Mouse (Mus musculus) layer of hippocampus, adult 11-12 months (tissue): ENCODE results near the gene Tmc2.

ENCODE experiments used
- DNase-seq: peaks from one replicate; pipeline ENCODE4 v3.0.0; 2022; ENCODE audit warnings: low spot score

Gene Tmc2

DNA sequence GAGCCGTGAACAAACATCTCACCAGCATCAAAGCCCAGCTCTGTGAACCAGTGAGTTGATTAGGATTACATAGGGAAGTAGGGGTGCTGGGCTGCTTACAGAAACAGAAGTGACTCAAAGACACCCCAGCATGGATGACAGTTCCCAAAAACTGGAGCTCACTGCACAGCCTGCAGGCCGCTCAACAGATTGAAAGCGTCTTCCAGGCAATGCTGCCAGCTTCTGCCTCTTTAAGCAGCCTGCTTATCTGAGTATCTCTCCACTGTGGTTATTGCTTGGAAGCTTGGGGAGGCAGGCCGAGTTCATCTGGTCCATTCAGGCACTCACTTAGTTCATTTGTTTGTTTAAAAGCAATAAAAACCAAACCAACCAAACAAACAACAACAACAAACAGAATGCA is 61.8 kb downstream of the Tmc2 start:
- no peak for DNase-seq

- DNase-seq: no peak
Measured at GRCm38 (mm10) chr2:130260822-130261221, 65.8 kb downstream of the Tmc2 start.

- DNase-seq: no peak
Measured at GRCm38 (mm10) chr2:130261914-130262313, 66.9 kb downstream of the Tmc2 start.

DNA sequence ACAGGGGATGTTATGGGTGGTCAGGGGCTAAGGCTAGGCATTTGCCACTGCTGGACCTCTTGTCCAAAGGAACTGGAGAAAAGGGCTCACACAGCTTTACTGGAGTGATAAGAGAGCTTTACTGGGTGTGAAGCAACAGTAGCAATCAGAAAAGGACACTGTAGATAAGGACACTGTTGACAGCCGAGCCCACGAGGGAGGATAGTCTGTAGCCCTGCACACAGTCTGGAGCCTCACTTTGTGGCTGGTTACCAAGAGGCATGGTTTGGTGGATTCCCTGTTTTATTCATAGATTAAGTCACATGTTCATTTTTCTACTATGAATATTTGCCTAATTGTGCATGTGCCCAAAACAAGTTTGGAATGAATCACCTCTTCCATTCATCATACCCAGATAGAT is 67.4 kb downstream of the Tmc2 start:
- DNase-seq: no peak

DNA sequence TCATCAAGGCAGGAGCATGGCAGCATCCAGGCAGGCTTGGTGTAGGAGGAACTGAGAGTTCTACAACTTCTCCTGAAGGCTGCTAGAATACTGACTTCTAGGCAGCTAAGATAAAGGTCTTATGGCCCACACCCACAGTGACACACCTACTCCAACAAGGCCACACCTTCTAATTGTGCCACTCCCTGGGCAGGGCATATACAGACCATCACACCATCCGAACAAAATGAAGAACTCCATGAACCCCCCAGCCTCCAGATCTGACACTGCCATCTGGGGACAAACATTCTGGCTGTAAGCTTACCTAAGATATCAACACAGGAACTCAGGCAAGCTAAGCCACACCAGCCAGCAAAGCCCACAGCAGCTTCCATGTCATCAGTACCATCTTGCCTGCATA is 70.5 kb downstream of the Tmc2 start:
- no peak for DNase-seq

DNA sequence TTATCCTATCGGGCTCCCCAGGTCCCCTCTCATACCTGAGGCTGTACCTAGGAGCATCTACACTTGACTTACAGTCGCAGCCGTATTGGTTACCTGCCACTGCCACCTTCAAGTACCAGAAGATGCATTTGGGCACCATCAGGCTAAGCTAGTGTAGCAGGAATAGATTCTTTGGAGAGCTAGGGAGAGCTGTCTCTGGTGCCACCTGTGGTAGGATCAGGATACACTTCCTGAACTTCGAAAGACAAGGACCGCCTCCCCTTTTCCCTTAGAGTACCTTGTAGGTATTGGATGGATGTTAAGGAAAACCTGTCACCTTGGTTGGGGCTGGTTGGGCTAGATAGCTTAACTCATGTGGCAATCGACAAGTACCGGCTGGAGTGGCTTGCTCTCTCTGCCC is 73.1 kb downstream of the Tmc2 start:
- no peak for DNase-seq

DNA sequence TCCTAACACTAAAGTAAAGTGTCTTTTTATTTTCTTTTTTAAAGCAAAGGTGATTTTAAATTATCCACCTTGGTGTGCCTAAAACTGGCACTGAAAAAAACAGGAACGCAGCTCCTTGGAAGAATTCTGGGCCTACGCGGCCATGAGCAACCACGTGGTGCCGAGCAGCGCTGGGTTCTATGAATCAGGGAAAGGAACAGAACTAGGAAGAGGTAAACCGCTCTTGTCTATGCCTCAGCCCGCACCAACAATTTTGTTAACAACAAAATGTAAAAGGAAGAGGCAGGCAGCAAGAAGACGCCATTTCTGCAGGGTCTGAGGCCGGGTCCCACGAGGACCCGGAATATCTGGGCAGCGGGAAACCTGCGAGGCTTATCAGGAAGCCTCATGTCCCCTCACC is 78.7 kb downstream of the Tmc2 start:
- no peak for DNase-seq

GRCm38 (mm10) chr2:130274149-130274861 is 79.3 kb downstream of the Tmc2 start, which contains the start of gene Nop56:
TSS of gene Nop56 (plus strand) at chr2:130274430.
- DNase-seq: peak; percentile 100

DNA sequence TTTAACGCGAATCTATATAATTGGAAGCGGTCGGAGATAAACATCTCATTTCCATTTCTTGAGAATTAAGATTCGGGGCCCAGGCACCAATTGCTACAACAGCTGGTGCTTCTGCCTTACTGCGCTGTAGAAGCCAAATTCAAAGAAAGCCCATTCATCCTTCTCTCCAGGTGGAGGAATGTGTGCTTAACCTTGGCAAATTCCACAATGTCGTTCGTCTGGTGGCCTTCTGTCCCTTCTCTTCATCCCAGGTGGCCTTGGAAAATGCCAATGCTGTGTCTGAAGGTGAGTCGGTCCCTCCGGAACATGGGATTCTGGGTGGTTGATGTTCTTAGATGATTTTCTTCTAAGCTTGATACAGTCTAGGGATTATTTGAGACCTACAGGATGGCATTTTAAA is 79.9 kb downstream of the Tmc2 start:
- no peak for DNase-seq

- peak; percentile 58 for DNase-seq
Measured at GRCm38 (mm10) chr2:130275649-130276048, 80.7 kb downstream of the Tmc2 start.

- no peak for DNase-seq
Measured at GRCm38 (mm10) chr2:130279600-130280091, 84.7 kb downstream of the Tmc2 start.

- DNase-seq: peak; percentile 27
Measured at GRCm38 (mm10) chr2:130280224-130280623, 85.2 kb downstream of the Tmc2 start.

DNA sequence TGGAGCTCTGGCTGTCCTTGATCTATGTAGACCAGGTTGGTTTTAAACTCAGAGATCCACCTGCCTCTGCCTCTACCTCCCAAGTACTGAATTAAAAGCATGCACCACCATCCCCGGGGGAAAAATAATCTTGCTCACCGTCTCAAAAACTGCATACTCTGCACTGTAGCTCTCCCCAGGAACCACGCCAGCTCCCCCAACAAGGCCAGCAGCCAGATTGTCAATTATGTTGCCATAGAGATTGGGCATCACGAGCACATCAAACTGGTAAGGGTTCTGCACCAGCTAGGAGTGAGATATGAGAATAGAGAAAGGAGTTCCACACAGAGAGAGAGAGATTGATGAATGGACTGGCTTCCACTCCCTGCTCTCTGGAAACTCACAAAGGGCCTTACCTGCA is 85.8 kb downstream of the Tmc2 start:
- peak; percentile 54 for DNase-seq

GRCm38 (mm10) chr2:130283854-130284654 is 89.1 kb downstream of the Tmc2 start, which contains the start of gene Idh3b:
TSS of gene Idh3b (minus strand) at chr2:130284547.
- DNase-seq: peak; percentile 88

DNA sequence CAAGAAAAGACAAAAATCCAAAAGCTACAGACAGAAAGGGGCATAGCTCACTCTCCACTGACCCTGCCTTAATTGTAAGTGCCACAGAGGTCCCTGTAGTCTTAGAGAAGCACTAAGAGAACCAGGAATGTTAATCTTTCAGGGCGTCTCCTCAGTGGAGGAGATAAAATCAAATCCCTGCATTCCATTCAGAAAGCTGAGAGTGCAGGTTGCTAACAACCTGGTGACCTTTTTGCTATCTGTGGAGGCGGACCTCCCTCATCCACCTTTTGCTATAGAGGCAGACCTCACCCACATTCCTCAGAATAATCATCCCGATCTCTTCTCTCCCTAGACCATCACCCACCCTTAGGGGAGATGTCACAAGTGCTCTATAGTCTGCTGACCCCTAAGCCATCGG is 94.1 kb downstream of the Tmc2 start:
- DNase-seq: no peak

DNA sequence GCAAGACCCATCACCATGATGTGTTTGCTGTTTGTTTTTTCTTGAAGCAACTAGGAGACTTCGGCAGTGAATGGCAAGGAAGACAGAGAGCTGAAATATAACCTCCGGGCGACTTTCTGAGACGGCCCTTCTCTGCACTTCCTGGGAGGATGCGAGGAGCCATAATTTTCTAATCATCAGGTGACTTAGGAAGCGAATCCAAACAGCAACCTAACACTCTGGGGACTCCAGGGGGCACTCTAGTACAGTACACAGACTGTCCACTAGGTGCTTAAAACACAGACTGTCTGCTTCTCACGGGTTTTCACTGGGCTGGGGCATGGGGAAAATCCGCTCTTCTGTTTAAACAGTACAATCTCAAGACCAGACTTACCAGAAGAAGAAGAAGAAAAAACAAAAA is 96.4 kb downstream of the Tmc2 start:
- peak; percentile 87 for DNase-seq

GRCm38 (mm10) chr2:130293009-130293408 is 98.0 kb downstream of the Tmc2 start:
- DNase-seq: no peak

DNA sequence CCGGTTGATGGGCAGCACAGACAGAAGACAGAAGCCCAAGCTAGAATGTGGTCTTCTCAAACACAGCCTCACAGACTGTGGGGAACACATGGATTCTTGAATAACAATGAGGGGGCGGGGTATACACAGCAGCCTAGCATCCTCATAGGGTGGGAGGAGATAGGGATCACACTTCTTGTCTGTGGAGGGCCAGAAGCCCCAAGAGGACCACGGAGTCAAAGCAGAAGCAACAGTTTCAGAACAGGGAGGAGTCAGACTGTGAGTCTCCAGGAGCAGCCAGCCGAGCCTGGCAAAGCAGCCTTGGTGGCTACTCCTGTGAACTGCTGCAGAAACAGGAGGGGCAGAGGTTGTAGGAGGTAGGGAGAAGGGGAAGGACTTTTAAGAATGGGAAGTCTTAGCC is 98.5 kb downstream of the Tmc2 start:
- peak; percentile 14 for DNase-seq

DNA sequence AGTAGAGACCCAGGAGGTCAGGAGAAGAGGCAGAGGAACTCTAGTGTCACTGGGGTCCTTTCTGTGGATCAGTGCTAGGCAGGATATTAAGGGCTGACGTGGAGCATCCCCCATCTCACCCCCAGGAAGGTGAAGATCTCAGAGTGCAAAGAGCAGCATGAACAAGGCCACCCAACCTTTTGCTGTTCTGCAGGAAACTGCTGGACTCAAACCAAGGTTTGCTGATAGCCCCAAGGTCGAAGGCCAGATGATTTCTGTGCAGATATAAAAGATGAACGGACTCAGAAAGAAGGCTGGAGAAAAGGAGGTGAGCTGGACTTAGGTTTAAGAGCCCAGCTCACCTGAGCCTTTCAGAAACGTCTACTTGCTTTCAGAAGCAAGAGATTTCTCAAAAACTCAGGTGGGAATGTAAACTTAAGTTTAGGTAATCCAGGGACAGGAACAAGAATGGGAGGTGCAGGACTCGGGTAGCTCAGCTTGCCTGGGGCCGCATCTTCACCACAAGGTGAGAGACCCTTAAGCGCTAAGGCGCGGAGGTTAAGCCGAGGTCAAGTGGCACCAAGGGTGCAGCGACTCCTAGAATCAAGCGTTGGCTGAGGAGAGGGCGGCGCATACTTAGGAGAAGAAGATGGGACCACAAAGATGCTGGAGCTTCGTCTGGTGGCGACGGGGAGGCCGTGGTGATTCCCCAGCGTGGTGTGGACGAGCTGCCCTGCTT is 99.4 kb downstream of the Tmc2 start:
- no peak for DNase-seq

GRCm38 (mm10) chr2:130294936-130295277 is 99.9 kb downstream of the Tmc2 start, which contains the start of gene Ebf4:
TSS of gene Ebf4 (plus strand) at chr2:130295169.
- peak; percentile 22 for DNase-seq

DNA sequence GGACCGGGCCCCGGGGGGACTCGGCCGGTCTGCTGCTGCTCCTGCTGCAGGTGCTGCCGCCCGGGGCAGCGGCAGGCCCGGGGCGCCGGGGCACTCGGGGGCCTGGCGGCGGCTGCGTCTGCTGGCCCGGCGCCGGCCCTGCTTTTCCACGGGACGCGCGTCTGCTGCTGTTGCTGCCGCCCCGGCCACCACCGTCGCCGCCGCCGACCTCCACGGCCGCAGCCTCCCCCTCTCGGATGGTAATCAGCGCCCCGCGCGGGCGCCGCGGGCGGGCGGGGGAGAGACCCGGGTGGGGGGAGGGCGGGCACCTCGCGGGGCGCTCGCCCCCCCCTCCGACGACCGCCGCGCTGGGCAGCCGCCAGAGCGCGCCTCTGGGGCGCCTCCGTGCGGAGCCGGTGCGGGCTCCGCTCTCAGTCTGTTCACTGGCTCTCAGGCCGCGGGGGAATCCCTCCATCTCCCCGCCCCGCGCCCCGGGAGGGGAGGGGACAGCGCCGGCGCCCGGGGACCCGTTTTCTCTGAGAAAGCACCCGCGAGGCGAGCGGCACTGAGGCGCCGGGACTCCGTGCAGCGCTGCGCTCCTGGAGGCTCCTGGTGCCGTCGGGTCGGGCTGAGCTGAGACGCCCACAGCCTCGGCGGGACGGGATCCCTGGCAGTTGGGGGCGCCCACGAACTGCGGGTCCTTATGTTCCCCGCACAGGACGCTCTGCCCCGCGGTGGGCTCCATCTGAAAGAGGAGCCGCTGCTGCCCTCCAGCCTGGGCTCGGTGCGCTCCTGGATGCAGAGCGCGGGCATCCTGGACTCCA is 100.5 kb downstream of the Tmc2 start:
- DNase-seq: peak; percentile 55
